Mouse (Mus musculus) embryonic facial prominence, embryonic 12.5 days (tissue): ENCODE data around the gene Ankrd33b. TPM values are rescaled to one million over a fixed set of nuclear protein-coding genes. Genes with fewer than 3 reads are reported as not detected.

ENCODE experiments used
- ATAC-seq: fragments of 200-750 bp; cut with Nextera tagmentation; 2 replicates; pipeline ENCODE4 v1.8.0; 2017; ENCODE audit not compliant: insufficient number of reproducible peaks, insufficient read depth, low FRiP score, low TSS enrichment
- H3K27ac ChIP-seq: fragments of 300-500 bp; sonication (generic); 2 replicates; pipeline ENCODE4 v1.5.1; 2016; ENCODE audit warnings: mild to moderate bottlenecking
- H3K27me3 ChIP-seq: fragments of 300-500 bp; sonication (generic); 2 replicates; pipeline ENCODE4 v1.6.1; 2016; ENCODE audit warnings: mild to moderate bottlenecking, moderate library complexity
- H3K36me3 ChIP-seq: fragments of 300-500 bp; sonication (generic); 2 replicates; pipeline ENCODE4 v1.6.1; 2016; ENCODE audit warnings: mild to moderate bottlenecking
- H3K4me1 ChIP-seq: fragments of 300-500 bp; sonication (generic); 2 replicates; pipeline ENCODE4 v1.6.1; 2016
- H3K4me2 ChIP-seq: fragments of 300-500 bp; sonication (generic); replicated peaks from 2 replicates; pipeline ENCODE4 v1.6.1; 2016; ENCODE audit warnings: mild to moderate bottlenecking, moderate library complexity
- H3K4me3 ChIP-seq: fragments of 300-500 bp; sonication (generic); 2 replicates; pipeline ENCODE4 v1.5.1; 2016; ENCODE audit warnings: mild to moderate bottlenecking
- H3K9ac ChIP-seq: fragments of 300-500 bp; sonication (generic); 2 replicates; pipeline ENCODE4 v1.6.1; 2016; ENCODE audit warnings: mild to moderate bottlenecking, moderate library complexity
- H3K9me3 ChIP-seq: fragments of 300-500 bp; sonication (generic); 2 replicates; pipeline ENCODE4 v1.6.1; 2016; ENCODE audit warnings: mild to moderate bottlenecking, moderate library complexity
- WGBS: fragments of 180-500 bp; shearing (Covaris S2); methylation state at CpG from one replicate; pipeline ENCODE4 v1.1.7; 2016; 5-methylcytosine and 5-hydroxymethylcytosine counted together
- polyA plus RNA-seq: library from polyadenylated mRNA; unstranded; fragments of >200 nt; fragmentation: Nextera tagmentation; extraction: Ambion mirVana; gene quantifications from 2 replicates; pipeline ENCODE4 v1.2.1, GENCODE M21; 2016

Gene Ankrd33b
- polyA plus RNA-seq, 1 experiment from 2014 or later: 0.55 TPM

- 82% methylated on average over 7 of the region's 7 CpGs for WGBS
- H3K27me3 ChIP-seq: no peaks in the 10 kb centered on the region
Measured at GRCm38 (mm10) chr15:31272695-31273094, 94.8 kb downstream of the Ankrd33b start.

GRCm38 (mm10) chr15:31269558-31269957 lies 98.0 kb downstream of the Ankrd33b start:
- no peak for ATAC-seq
- H3K4me2 ChIP-seq: no peak overlapping the region
- WGBS: 81% methylated on average over 4 of the region's 4 CpGs

More at GRCm38 (mm10) chr15:31272695-31273094, 94.8 kb downstream of the Ankrd33b start:
- no peaks in the 10 kb centered on the region for H3K4me1 ChIP-seq
- H3K27ac ChIP-seq: no peak overlapping the region
- H3K4me2 ChIP-seq: no peak overlapping the region
- peaks cover 19% of the 10 kb centered on the region for H3K36me3 ChIP-seq
- no peaks in the 10 kb centered on the region for H3K9me3 ChIP-seq
- no peak for ATAC-seq
- no peak overlapping the region for H3K9ac ChIP-seq
- no peak overlapping the region for H3K4me3 ChIP-seq

GRCm38 (mm10) chr15:31268148-31268547 lies 99.4 kb downstream of the Ankrd33b start:
- H3K9me3 ChIP-seq: no peaks in the 10 kb centered on the region
- no peak overlapping the region for H3K9ac ChIP-seq
- H3K36me3 ChIP-seq: peaks cover 5% of the 10 kb centered on the region
- no peaks in the 10 kb centered on the region for H3K4me1 ChIP-seq
- H3K4me2 ChIP-seq: no peak overlapping the region
- H3K27me3 ChIP-seq: no peaks in the 10 kb centered on the region
- ATAC-seq: no peak
- H3K27ac ChIP-seq: no peak overlapping the region
- H3K4me3 ChIP-seq: no peak overlapping the region
- WGBS: 89% methylated on average over 6 of the region's 6 CpGs

More at GRCm38 (mm10) chr15:31269558-31269957, 98.0 kb downstream of the Ankrd33b start:
- Histone ChIP-seq H3K36me3 (peaks cover 17% of the 10 kb centered on the region), H3K27ac (no peak overlapping the region), H3K4me3 (no peak overlapping the region), H3K9me3 (no peaks in the 10 kb centered on the region), H3K9ac (no peak overlapping the region), H3K27me3 (no peaks in the 10 kb centered on the region), H3K4me1 (no peaks in the 10 kb centered on the region)

GRCm38 (mm10) chr15:31265845-31266244 lies 101.7 kb downstream of the Ankrd33b start:
- Histone ChIP-seq H3K4me2 (no peak overlapping the region), H3K9me3 (no peaks in the 10 kb centered on the region), H3K4me3 (no peak overlapping the region), H3K27me3 (no peaks in the 10 kb centered on the region), H3K4me1 (no peaks in the 10 kb centered on the region), H3K27ac (no peak overlapping the region), H3K9ac (no peak overlapping the region), H3K36me3 (no peaks in the 10 kb centered on the region)
- 93% methylated on average over 12 of the region's 12 CpGs for WGBS
- no peak for ATAC-seq

GRCm38 (mm10) chr15:31265404-31265803 lies 102.1 kb downstream of the Ankrd33b start:
- H3K4me2 ChIP-seq: no peak overlapping the region
- 89% methylated on average over 8 of the region's 8 CpGs for WGBS
- H3K4me1 ChIP-seq: no peaks in the 10 kb centered on the region
- H3K9me3 ChIP-seq: no peaks in the 10 kb centered on the region
- ATAC-seq: peak; percentile 57; the same call in 1 of the 2 replicates
- H3K9ac ChIP-seq: no peak overlapping the region
- no peaks in the 10 kb centered on the region for H3K27me3 ChIP-seq
- no peak overlapping the region for H3K4me3 ChIP-seq
- H3K36me3 ChIP-seq: no peaks in the 10 kb centered on the region
- no peak overlapping the region for H3K27ac ChIP-seq

- Histone ChIP-seq H3K4me3 (no peak overlapping the region), H3K9me3 (no peaks in the 10 kb centered on the region), H3K27ac (no peak overlapping the region), H3K4me1 (no peaks in the 10 kb centered on the region), H3K9ac (no peak overlapping the region), H3K36me3 (no peaks in the 10 kb centered on the region), H3K27me3 (no peaks in the 10 kb centered on the region), H3K4me2 (no peak overlapping the region)
- 32% methylated on average over 6 of the region's 6 CpGs for WGBS
- ATAC-seq: peak; percentile 71
Measured at GRCm38 (mm10) chr15:31264827-31265226, 102.7 kb downstream of the Ankrd33b start.

GRCm38 (mm10) chr15:31262361-31262760 lies 105.2 kb downstream of the Ankrd33b start:
- no peak for ATAC-seq
- peaks cover under 1% of the 10 kb centered on the region; the same call in 1 of the 2 replicates for H3K4me1 ChIP-seq

GRCm38 (mm10) chr15:31261094-31261493 lies 106.4 kb downstream of the Ankrd33b start:
- no peak overlapping the region for H3K9ac ChIP-seq
- no peak overlapping the region for H3K4me3 ChIP-seq
- ATAC-seq: no peak
- H3K27me3 ChIP-seq: no peaks in the 10 kb centered on the region
- peaks cover 6% of the 10 kb centered on the region; the same call in 1 of the 2 replicates for H3K4me1 ChIP-seq
- 80% methylated on average over 10 of the region's 10 CpGs for WGBS
- no peak overlapping the region for H3K4me2 ChIP-seq
- H3K36me3 ChIP-seq: no peaks in the 10 kb centered on the region
- no peak overlapping the region for H3K27ac ChIP-seq
- H3K9me3 ChIP-seq: no peaks in the 10 kb centered on the region

More at GRCm38 (mm10) chr15:31262361-31262760, 105.2 kb downstream of the Ankrd33b start:
- Histone ChIP-seq H3K27me3 (no peaks in the 10 kb centered on the region), H3K4me2 (no peak overlapping the region), H3K36me3 (no peaks in the 10 kb centered on the region), H3K27ac (no peak overlapping the region), H3K9ac (no peak overlapping the region), H3K4me3 (no peak overlapping the region), H3K9me3 (no peaks in the 10 kb centered on the region)
- 74% methylated on average over 9 of the region's 9 CpGs for WGBS

- WGBS: 82% methylated on average over 18 of the region's 18 CpGs
Measured at GRCm38 (mm10) chr15:31258693-31259439, 108.7 kb downstream of the Ankrd33b start.

GRCm38 (mm10) chr15:31258029-31258692 lies 109.4 kb downstream of the Ankrd33b start:
- H3K4me1 ChIP-seq: peaks cover 6% of the 10 kb centered on the region; the same call in 1 of the 2 replicates
- 51% methylated on average over 21 of the region's 21 CpGs for WGBS
- ATAC-seq: no peak

More at GRCm38 (mm10) chr15:31258693-31259439, 108.7 kb downstream of the Ankrd33b start:
- H3K27ac ChIP-seq: no peak overlapping the region
- no peaks in the 10 kb centered on the region for H3K36me3 ChIP-seq
- H3K9ac ChIP-seq: no peak overlapping the region
- H3K27me3 ChIP-seq: no peaks in the 10 kb centered on the region
- no peak overlapping the region for H3K4me2 ChIP-seq
- peaks cover 6% of the 10 kb centered on the region; the same call in 1 of the 2 replicates for H3K4me1 ChIP-seq
- no peak overlapping the region for H3K4me3 ChIP-seq
- ATAC-seq: no peak
- no peaks in the 10 kb centered on the region for H3K9me3 ChIP-seq

GRCm38 (mm10) chr15:31257329-31257728 lies 110.2 kb downstream of the Ankrd33b start:
- ATAC-seq: no peak
- Histone ChIP-seq H3K9me3 (no peaks in the 10 kb centered on the region), H3K36me3 (no peaks in the 10 kb centered on the region), H3K27ac (no peak overlapping the region), H3K4me3 (no peak overlapping the region), H3K27me3 (no peaks in the 10 kb centered on the region), H3K4me2 (no peak overlapping the region), H3K9ac (no peak overlapping the region), H3K4me1 (peaks cover 6% of the 10 kb centered on the region; the same call in 1 of the 2 replicates)
- 95% methylated on average over 1 of the region's 1 CpGs for WGBS

More at GRCm38 (mm10) chr15:31258029-31258692, 109.4 kb downstream of the Ankrd33b start:
- Histone ChIP-seq H3K4me3 (no peak overlapping the region), H3K27me3 (no peaks in the 10 kb centered on the region), H3K27ac (no peak overlapping the region), H3K9me3 (no peaks in the 10 kb centered on the region), H3K4me2 (no peak overlapping the region), H3K36me3 (no peaks in the 10 kb centered on the region), H3K9ac (no peak overlapping the region)

GRCm38 (mm10) chr15:31255762-31256161 lies 111.8 kb downstream of the Ankrd33b start:
- Histone ChIP-seq H3K27ac (no peak overlapping the region), H3K4me2 (no peak overlapping the region)
- 73% methylated on average over 6 of the region's 6 CpGs for WGBS

More at GRCm38 (mm10) chr15:31255762-31256161, 111.8 kb downstream of the Ankrd33b start:
- Histone ChIP-seq H3K27me3 (no peaks in the 10 kb centered on the region), H3K36me3 (no peaks in the 10 kb centered on the region), H3K4me3 (no peak overlapping the region), H3K9me3 (no peaks in the 10 kb centered on the region), H3K4me1 (peaks cover 6% of the 10 kb centered on the region; the same call in 1 of the 2 replicates), H3K9ac (no peak overlapping the region)
- no peak for ATAC-seq
